Mouse (Mus musculus): ENCODE results near the gene Slc39a13.
"Not testable (repeated sequence)": the region's sequence is repeated elsewhere in the genome, so short reads cannot be mapped to it uniquely, and the experiment has no call there.

Gene Slc39a13

DNA sequence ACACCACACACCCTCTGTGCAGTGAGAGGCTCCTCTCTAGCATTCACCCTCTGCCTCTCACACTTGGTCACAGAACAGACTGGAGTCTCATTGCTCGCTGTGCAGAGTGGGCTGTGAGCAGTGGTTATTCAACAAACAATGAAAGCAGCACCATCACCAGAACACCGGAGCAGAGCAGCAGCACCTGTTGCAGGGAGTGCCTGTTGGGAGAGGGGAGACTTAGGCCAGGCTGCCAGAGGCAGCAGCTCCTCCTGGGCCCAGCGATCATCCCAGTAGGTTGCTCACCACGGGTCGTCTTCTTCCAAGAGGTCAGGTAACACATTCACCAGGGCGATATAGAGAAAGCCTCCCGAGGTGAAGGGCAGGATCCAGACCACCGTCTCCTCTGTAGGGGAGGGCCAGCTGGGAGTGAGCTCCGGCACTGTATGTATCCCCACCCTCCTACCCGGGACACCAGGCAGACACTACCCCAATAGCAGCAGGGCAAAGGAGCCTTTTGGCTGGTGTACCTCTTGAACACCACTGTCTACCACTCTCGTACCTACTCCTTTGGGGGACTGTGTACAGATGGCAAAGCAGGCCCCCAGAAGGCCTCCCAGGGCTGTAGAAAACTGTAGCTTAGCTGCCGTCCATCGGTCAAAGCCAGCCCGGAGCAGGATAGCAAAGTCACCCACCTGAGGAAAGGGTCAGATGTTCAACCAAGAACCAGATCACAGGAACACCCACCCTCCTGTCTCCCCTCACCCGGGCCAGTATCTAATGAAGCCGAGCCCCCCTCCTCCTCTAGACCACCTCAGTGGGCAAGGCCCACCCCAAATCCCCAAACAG, 7.2 kb downstream of the Slc39a13 start:
- no peak for DNase-seq

DNA sequence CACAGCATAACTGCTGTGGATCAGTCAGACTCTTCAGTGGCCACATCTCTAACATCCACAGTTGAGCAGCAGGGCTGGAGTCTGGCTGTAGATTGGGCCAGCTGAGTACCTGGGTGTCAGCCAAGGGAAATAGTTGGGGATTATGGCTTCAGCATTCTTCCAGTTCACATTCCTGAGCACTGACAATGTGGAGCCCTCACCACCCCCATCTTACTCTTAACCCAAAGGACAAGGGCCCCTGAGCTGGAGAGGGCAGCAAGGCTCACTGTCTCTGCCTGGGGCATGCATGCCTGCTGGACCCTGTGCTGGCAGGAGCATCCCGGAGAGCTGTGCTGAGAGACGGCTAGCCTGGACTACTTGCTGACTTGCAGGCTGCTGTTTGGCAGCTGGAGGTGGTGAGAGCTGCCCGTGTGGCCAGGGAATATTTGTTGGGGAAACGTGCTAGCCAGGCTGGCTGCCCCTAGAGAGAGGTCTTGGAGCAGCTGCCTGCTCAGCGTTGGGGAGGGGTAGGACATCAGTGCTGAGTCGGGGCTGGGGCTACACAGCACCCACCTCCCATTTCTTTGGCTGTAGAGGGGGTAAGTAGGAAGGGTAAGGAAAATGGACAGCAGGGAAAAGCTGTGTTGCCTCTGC, 8.3 kb downstream of the Slc39a13 start:
- peak; percentile 69 for DNase-seq

GRCm38 (mm10) chr2:91060544-91061355, 9.5 kb downstream of the Slc39a13 start:
- no peak for DNase-seq

DNA sequence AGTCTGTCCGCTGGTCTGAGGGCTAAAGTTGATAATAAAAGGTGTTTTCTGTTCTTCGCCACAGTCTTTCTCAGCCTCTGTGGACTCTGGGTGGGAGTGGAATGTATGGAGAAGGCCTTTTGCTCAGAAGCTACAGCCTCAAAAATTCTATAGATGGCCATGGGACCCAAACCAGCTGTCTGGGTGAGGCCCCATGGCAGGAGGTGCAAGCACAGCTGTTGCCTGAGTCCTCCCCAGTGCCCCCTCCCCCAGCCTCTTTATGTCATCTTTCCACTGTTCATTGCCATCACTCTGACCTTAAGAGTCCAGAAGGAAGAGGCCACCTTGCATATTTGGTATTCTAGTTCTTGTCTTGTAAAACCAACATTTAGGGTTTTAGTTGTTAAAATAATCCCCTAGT, 10.8 kb downstream of the Slc39a13 start:
- no peak for DNase-seq

DNA sequence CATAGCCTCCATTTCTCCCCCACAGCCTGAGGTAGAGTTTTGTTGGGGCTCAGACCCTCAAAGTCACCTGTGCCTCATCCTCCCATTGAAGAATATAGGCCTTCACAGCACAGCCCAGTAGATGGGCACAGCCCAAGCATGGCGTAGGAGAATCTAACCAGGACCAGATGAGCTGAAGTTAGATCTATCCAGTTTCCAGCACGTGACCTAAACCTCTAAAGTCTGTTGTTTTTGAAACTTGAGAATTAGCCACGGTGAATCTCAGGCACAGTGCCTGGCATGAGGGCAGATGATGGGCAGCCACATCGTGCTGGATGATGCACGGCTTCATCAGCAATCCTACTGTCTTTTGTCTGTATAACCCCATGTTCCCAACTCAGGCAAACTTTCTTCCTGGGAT, 11.8 kb downstream of the Slc39a13 start:
- no peak for DNase-seq

DNA sequence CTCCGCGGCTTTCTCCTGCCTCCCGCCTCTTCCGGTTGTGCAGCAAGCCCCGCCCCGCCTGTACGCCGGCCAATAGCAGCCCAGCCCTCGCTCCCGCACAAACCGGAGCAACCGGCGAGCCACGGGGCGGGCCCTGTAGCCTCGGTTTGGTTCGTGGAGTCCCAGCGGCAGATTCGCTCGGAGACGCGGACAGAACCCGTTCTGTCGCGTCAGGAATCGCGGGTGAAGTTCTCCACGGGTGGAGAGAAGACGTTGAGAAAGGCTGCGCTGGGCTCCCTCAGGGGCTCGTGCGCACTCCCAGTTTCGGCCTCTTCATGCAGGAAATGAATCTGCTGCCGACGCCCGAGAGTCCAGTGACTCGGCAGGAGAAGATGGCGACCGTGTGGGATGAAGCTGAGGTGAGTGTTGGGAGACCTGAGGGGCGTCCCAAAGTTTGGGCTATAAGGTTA, 16.3 kb downstream of the Slc39a13 start, which contains the start of gene Psmc3:
TSS of gene Psmc3 (plus strand) at position 76 of the 449 bp plus-strand sequence.
- peak; percentile 94 for DNase-seq

DNA sequence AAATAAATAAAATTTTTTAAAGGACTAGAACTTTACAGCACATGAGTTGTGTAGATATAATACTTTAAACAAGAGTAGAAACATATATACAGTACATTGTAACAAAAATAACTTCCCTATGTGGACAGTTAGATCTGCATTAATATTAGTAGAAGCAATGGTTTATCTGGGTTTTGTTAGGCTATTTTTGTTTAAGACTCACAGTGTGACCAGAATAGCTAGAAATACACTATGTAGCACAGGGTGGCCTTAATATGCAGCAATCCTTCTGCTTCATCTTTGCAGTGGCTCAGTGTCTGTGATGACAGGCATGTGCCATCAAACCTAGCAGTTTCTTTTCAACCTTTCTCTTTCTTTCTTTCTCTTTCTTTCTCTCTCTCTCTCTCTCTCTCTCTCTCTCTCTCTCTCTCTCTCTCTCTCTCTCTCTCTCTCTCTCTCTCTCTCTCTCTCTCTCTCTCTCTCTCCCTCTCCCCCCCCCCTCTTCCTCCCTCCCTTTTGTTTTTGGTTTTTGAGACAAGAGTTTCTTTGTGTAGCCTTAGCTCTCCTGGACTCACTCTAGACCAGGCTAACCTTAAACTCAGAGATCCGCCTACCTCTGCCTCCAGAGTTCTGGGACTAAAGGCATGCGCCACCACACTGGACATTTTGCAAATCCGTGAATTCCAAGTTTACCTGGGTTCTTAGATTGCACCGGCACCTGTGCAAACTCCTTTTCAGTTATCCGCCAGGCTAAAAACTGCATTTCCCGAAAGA, 16.9 kb downstream of the Slc39a13 start:
- no peak for DNase-seq

GRCm38 (mm10) chr2:91052752-91053151, 17.5 kb downstream of the Slc39a13 start:
- DNase-seq: no peak

GRCm38 (mm10) chr2:91051917-91052316, 18.3 kb downstream of the Slc39a13 start:
- DNase-seq: no peak

DNA sequence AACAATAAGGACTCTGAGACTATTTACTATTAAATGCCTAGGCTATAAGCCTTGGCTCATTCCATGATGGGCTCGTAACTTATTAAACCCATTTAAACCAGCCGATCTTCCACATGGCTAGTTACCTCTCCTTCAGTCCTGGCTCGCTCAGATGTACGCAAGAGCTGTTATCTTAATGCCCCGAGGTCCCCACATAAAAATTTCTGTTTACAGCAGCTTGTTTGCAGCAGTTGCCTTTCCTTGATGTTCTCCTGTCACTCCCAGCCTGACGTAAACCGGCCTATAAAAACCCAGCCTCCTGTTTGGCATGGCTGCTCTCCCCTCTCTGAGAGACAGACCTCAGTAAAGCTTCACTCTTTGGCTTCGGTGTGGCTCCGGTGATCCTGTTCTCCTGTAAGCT, 22.9 kb downstream of the Slc39a13 start:
- DNase-seq: peak; percentile 54

DNA sequence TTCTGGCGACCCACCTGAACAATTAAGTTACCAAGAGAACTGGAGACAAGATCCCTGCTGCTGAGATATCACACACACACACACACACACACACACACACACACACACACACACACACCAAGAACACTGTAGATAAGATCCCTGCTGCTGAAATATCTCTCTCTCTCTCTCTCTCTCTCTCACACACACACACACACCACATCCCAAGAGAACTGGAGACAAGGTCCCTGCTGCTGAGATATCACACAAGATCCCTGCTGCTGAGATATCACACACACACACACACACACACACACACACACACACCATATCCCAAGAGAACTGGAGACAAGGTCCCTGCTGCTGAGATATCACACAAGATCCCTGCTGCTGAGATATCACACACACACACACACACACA, 24.4 kb downstream of the Slc39a13 start:
- DNase-seq: not testable (repeated sequence)

DNA sequence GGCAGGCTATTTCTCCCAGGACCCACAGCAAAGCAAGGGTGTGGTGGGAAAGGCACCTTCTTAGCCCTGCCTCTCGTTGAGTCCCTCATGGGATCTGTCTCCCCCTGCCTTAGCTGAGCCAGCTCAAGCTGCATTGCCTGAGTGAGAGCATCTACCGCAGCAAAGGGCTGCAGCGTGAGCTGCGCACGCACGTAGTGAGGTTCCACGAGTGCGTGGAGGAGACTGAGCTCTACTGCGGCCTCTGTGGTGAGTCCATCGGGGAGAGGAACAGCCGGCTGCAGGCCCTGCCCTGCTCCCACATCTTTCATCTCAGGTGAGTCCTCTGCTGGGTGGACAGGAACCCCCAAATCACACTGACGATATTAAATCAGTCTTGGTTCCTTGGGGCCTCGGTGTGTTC, 25.5 kb downstream of the Slc39a13 start:
- DNase-seq: no peak

DNA sequence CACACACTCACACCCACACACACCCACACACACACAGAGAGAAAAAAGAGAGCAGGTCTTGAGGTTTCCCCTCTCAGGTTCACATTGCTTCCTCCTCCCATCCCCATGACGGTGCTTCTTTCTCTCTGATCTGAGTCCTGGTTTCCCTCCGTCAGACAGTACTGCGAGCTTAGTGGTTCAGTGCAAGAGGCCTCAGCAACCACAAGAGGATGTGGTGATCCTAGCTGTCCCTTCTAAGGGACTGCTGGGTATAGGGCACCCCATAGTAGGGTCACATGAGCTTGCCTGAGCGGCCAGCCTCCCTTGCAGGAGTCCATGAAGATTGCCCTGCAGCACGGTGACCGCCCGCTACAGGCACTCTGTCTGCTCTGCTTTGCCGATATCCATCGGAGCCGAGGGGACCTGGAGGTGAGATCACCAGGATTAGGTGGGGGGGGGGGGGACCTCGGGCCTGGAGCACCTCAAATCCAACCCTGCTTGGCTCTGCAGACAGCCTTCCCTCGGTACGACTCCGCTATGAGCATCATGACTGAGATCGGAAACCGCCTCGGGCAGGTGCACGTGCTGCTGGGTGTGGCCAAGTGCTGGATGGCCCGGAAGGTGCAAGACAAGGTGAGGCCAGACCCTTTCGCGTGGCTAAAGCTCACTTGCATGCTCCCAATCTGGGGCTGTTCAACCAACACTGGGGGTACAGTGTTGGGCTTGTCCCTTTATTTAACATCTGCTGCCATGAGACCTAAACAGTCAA, 27.4 kb downstream of the Slc39a13 start:
- DNase-seq: no peak

GRCm38 (mm10) chr2:91041786-91042185, 28.4 kb downstream of the Slc39a13 start:
- DNase-seq: no peak

DNA sequence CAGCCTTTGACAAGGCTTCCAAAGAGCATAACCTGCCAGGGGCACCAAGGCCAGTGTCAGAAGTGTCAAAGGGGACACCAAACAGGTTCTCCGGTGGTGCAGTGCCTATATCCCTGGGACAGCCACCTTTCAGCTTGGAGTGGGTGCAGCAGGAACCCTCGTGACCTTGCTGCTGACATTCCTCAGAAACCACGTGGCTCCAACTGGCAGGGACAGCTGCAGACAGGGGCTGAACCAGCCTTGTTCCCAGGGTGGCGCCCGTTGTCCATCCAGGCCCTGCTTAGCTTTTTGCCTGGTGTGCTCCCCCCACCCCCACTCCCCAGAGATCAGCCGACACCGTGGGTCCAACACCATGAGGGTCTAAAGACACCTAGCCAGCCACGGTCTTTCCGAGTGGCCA, 34.8 kb downstream of the Slc39a13 start, which contains the start of gene Rapsn:
TSS of gene Rapsn (plus strand) at position 236 of the 400 bp plus-strand sequence.
- DNase-seq: peak; percentile 78

DNA sequence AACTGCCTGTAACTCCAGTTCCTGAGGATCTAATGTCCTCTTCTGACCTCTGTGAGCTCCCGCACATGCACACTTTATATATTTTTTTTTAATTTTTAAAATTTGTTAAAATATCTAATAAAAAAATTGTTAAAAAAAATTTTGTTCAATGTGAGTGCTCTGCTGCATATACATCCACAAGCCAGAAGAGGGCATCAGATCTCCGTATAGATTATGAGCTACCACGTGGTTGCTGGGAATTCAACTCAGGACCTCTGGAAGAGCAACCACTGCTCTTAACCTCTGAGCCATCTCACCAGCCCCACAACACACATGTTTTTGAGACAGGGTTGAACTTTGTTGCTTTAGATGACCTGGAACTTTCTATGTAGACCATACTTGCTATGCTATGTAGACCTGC, 37.2 kb downstream of the Slc39a13 start:
- DNase-seq: no peak

DNA sequence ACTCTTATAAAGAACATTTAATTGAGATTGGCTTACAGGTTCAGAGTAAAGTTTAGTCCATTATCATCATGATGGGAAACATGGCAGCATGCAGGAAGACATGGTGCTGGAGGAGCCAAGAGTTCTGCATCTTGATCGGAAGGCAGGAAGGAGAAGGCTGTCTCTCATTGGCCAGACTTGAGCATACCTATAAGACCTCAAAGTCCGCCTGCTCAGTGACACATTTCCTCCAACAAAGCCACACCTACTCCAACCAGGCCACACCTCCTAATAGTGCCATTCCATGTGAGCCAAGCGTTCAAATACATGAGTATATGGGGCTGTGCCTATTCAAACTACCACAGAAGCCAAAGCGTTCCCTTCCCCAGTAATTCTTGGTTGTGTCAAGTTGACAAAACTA, 39.0 kb downstream of the Slc39a13 start:
- DNase-seq: no peak

DNA sequence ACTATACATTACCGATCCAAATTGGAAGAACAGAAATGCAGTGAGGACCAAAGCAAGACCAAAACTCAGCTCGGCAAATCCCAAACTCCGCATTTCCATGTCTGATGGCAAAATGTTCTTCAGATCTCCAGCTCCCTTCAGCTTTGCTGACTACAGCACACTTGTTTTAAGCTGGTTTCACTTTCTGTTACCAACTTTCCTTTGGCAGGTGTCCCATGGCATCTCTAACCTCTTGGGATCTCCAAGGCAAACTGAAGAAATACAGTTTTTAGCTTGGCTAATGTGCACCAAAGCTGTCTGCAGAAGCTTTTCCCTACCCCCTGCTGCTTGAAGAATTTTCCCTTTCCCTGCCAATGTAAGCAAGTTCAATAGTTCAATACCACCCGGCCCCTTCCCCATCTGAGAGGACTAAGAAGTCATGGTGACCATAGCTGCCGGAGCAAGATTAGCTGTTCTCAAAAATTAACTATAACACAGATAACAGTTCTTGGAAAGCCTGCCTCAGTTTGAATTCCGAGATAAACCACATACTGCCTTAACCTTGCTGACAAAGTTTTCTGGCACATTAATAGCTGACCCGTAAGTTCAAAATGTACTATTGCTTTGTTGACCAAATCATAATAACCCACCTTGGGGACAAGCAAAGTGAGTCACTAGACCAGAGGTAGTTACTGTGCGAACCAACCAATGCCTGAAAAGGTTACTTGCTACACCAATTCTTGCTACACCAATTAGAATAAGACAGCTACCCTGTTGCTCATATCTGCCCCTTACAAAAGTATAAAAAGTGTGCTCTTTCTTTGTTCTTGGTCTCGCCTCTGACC, 42.6 kb downstream of the Slc39a13 start:
- peak; percentile 24 for DNase-seq

- no peak for DNase-seq
These were observed 43.7 kb downstream of the Slc39a13 start for GRCm38 (mm10) chr2:91026491-91026890.

- no peak for DNase-seq
These were observed 45.1 kb downstream of the Slc39a13 start for GRCm38 (mm10) chr2:91025081-91025516.

- DNase-seq: no peak
These were observed 46.3 kb downstream of the Slc39a13 start for GRCm38 (mm10) chr2:91023956-91024355.

Measured in kidney, adult 11 months (tissue).